Mouse (Mus musculus): ENCODE data around the gene Tsg101. TPM values are rescaled to one million over a fixed set of nuclear protein-coding genes. Genes with fewer than 3 reads are reported as not detected.

Gene Tsg101
- polyA plus RNA-seq, 1 experiment from 2014 or later = 341 TPM

DNA sequence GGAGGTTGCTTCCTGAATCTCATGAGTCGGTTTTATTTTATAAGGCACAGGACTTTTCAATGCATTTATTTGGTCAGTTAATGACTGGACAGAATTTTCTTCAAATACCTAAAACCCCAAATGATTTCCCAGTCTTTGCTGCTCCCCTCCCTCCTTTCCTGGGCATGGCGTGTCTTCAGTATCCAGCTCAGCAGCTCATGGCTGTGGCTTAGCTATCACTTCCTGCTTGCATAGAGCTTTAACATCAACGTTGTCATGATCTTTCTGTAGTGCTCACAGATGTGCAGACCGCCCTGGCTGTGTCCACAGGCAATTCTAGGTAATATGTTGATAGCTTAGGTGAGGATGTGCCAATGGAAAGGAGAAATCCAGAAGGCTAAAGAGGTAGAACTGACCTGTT lies 47.8 kb downstream of the Tsg101 start:
- no peaks in the 10 kb centered on the region for H3K27me3 ChIP-seq (ENCODE audit: control insufficient read depth, insufficient read depth, low read length)
- no peak overlapping the region for H3K27ac ChIP-seq (replicated peaks; ENCODE audit: low read depth, low read length)
- no peak overlapping the region for H3K4me3 ChIP-seq (ENCODE audit: low read depth, low read length)
- no peak overlapping the region for H3K4me2 ChIP-seq (ENCODE audit: low read depth, low read length)
- no peaks in the 10 kb centered on the region for H3K4me1 ChIP-seq (ENCODE audit: control insufficient read depth, insufficient read depth, low read length)
- DNase-seq (ENCODE audit: low spot score) (no peak), ATAC-seq (replicated peaks; ENCODE audit: insufficient number of reproducible peaks, low FRiP score, low TSS enrichment, low read depth) (no peak)
- no peak overlapping the region for H3K9ac ChIP-seq (replicated peaks; ENCODE audit: low read length)
- no peaks in the 10 kb centered on the region for H3K36me3 ChIP-seq (replicated peaks; ENCODE audit: control insufficient read depth, insufficient read depth, low read depth, low read length)
- H3K9me3 ChIP-seq (replicated peaks; ENCODE audit: control insufficient read depth, low read length) = no peaks in the 10 kb centered on the region
- WGBS = 76% methylated on average over 4 of the region's 4 CpGs

- Histone ChIP-seq H3K4me2 (ENCODE audit: low read depth, low read length) (no peak within 1 kb of the TSS), H3K9ac (replicated peaks; ENCODE audit: low read length) (no peak within 1 kb of the TSS), H3K27me3 (ENCODE audit: control insufficient read depth, insufficient read depth, low read length) (no peaks in the 10 kb centered on the region), H3K4me3 (ENCODE audit: low read depth, low read length) (no peak within 1 kb of the TSS), H3K9me3 (replicated peaks; ENCODE audit: control insufficient read depth, low read length) (no peaks in the 10 kb centered on the region), H3K36me3 (replicated peaks; ENCODE audit: control insufficient read depth, insufficient read depth, low read depth, low read length) (no peaks in the 10 kb centered on the region), H3K27ac (replicated peaks; ENCODE audit: low read depth, low read length) (no peak within 1 kb of the TSS), H3K4me1 (ENCODE audit: control insufficient read depth, insufficient read depth, low read length) (no peaks in the 10 kb centered on the region)
- 36% methylated on average over 10 of the region's 10 CpGs for WGBS
- no peak for DNase-seq (ENCODE audit: low spot score)
- ATAC-seq (replicated peaks; ENCODE audit: insufficient number of reproducible peaks, low FRiP score, low TSS enrichment, low read depth) = no peak
Observed at GRCm38 (mm10) chr7:46860996-46861395, 58.8 kb downstream of the Tsg101 start, which contains the start of gene Ldhc. Gene Ldhc, plus strand, starts transcription at chr7:46861203.

- 67% methylated on average over 6 of the region's 6 CpGs for WGBS
- no peaks in the 10 kb centered on the region; the same call in 1 of the 2 replicates for H3K36me3 ChIP-seq (replicated peaks; ENCODE audit: control insufficient read depth, insufficient read depth, low read depth, low read length)
- H3K4me1 ChIP-seq (ENCODE audit: control insufficient read depth, insufficient read depth, low read length) = no peaks in the 10 kb centered on the region
- DNase-seq (ENCODE audit: low spot score) (no peak), ATAC-seq (replicated peaks; ENCODE audit: insufficient number of reproducible peaks, low FRiP score, low TSS enrichment, low read depth) (no peak)
- no peak overlapping the region for H3K27ac ChIP-seq (replicated peaks; ENCODE audit: low read depth, low read length)
- H3K4me3 ChIP-seq (ENCODE audit: low read depth, low read length) = no peak overlapping the region
- H3K27me3 ChIP-seq (ENCODE audit: control insufficient read depth, insufficient read depth, low read length) = no peaks in the 10 kb centered on the region
- no peaks in the 10 kb centered on the region for H3K9me3 ChIP-seq (replicated peaks; ENCODE audit: control insufficient read depth, low read length)
- no peak overlapping the region for H3K9ac ChIP-seq (replicated peaks; ENCODE audit: low read length)
- no peak overlapping the region for H3K4me2 ChIP-seq (ENCODE audit: low read depth, low read length)
Observed at GRCm38 (mm10) chr7:46859031-46859430, 60.7 kb downstream of the Tsg101 start.

DNA sequence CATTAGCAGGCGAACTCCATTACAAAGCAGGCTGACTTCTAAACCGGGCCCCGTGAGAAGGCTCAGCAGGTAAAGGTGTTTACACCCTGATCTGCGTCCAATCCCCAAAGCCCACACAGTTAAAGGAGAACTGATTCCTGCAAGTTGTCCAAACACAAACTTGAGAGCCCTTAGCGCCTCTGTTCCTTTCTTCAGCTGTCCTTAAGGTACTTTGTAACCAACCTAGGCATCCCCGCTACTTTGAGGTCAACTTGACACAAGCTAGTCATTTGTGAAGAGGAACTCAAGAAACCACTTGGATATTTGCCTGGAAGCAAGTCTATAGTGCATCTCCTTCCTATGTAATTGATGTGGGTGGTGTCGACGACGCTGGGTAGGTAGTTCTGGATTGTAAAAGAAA lies 62.3 kb downstream of the Tsg101 start:
- Histone ChIP-seq H3K9me3 (replicated peaks; ENCODE audit: control insufficient read depth, low read length) (no peaks in the 10 kb centered on the region), H3K36me3 (replicated peaks; ENCODE audit: control insufficient read depth, insufficient read depth, low read depth, low read length) (no peaks in the 10 kb centered on the region; the same call in 1 of the 2 replicates), H3K27ac (replicated peaks; ENCODE audit: low read depth, low read length) (no peak overlapping the region), H3K4me2 (ENCODE audit: low read depth, low read length) (no peak overlapping the region), H3K9ac (replicated peaks; ENCODE audit: low read length) (no peak overlapping the region), H3K4me3 (ENCODE audit: low read depth, low read length) (no peak overlapping the region), H3K4me1 (ENCODE audit: control insufficient read depth, insufficient read depth, low read length) (no peaks in the 10 kb centered on the region), H3K27me3 (ENCODE audit: control insufficient read depth, insufficient read depth, low read length) (no peaks in the 10 kb centered on the region)
- ATAC-seq (replicated peaks; ENCODE audit: insufficient number of reproducible peaks, low FRiP score, low TSS enrichment, low read depth) (no peak), DNase-seq (ENCODE audit: low spot score) (no peak)
- 77% methylated on average over 9 of the region's 9 CpGs for WGBS

- Histone ChIP-seq H3K27me3 (ENCODE audit: control insufficient read depth, insufficient read depth, low read length) (no peaks in the 10 kb centered on the region), H3K9ac (replicated peaks; ENCODE audit: low read length) (no peak overlapping the region), H3K9me3 (replicated peaks; ENCODE audit: control insufficient read depth, low read length) (no peaks in the 10 kb centered on the region), H3K36me3 (replicated peaks; ENCODE audit: control insufficient read depth, insufficient read depth, low read depth, low read length) (peaks cover 4% of the 10 kb centered on the region), H3K4me3 (ENCODE audit: low read depth, low read length) (no peak overlapping the region), H3K4me2 (ENCODE audit: low read depth, low read length) (no peak overlapping the region), H3K4me1 (ENCODE audit: control insufficient read depth, insufficient read depth, low read length) (no peaks in the 10 kb centered on the region), H3K27ac (replicated peaks; ENCODE audit: low read depth, low read length) (no peak overlapping the region)
- DNase-seq (ENCODE audit: low spot score) (no peak), ATAC-seq (replicated peaks; ENCODE audit: insufficient number of reproducible peaks, low FRiP score, low TSS enrichment, low read depth) (no peak)
- WGBS = 69% methylated on average over 7 of the region's 7 CpGs
Observed at GRCm38 (mm10) chr7:46855866-46856560, 63.8 kb downstream of the Tsg101 start.

DNA sequence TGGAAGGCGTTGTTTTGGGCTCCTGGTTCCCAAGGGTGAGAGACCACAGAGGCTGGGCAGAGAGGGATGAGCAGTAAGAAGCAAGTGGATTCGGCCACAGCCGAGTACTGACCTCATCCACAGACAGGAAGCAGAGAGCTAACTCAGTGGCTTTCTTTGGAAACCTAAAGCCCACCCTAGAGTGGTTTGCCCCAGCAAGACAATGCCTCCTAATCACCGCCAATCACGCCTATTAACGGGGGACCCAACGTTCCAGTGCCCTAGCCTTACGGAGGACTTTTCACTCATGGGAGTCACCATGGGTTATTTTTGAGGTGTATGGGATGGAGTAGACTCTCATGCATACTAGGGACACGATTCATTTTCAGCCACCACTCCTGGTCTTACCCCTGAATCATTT lies 66.4 kb downstream of the Tsg101 start:
- Histone ChIP-seq H3K27me3 (ENCODE audit: control insufficient read depth, insufficient read depth, low read length) (no peaks in the 10 kb centered on the region), H3K36me3 (replicated peaks; ENCODE audit: control insufficient read depth, insufficient read depth, low read depth, low read length) (peaks cover 4% of the 10 kb centered on the region), H3K9me3 (replicated peaks; ENCODE audit: control insufficient read depth, low read length) (no peaks in the 10 kb centered on the region), H3K4me2 (ENCODE audit: low read depth, low read length) (no peak overlapping the region), H3K27ac (replicated peaks; ENCODE audit: low read depth, low read length) (no peak overlapping the region), H3K4me1 (ENCODE audit: control insufficient read depth, insufficient read depth, low read length) (no peaks in the 10 kb centered on the region), H3K9ac (replicated peaks; ENCODE audit: low read length) (no peak overlapping the region), H3K4me3 (ENCODE audit: low read depth, low read length) (no peak overlapping the region)
- ATAC-seq (replicated peaks; ENCODE audit: insufficient number of reproducible peaks, low FRiP score, low TSS enrichment, low read depth) = no peak
- DNase-seq (ENCODE audit: low spot score) = no peak
- 90% methylated on average over 9 of the region's 9 CpGs for WGBS

DNA sequence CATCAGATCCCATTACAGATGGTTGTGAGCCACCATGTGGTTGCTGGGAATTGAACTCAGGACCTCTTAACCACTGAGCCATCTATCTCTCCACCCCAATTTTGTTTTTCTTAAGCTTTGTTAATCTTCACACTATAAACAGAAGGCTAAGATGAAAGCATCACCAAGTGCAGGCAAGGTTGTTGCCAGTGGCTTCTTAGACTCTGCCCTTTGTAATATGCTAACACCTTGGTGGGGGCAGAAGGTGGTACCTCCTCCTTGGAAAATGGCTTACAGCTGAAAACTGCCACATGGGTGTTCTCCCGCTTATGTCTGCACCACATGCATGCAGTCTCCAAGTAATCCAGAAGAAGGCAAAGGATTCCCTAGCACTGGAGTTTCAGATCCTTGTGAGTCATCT lies 67.1 kb downstream of the Tsg101 start:
- no peak overlapping the region for H3K4me3 ChIP-seq (ENCODE audit: low read depth, low read length)
- H3K36me3 ChIP-seq (replicated peaks; ENCODE audit: control insufficient read depth, insufficient read depth, low read depth, low read length) = peaks cover 4% of the 10 kb centered on the region
- no peak overlapping the region for H3K27ac ChIP-seq (replicated peaks; ENCODE audit: low read depth, low read length)
- DNase-seq (ENCODE audit: low spot score) (no peak), ATAC-seq (replicated peaks; ENCODE audit: insufficient number of reproducible peaks, low FRiP score, low TSS enrichment, low read depth) (no peak)
- no peaks in the 10 kb centered on the region for H3K4me1 ChIP-seq (ENCODE audit: control insufficient read depth, insufficient read depth, low read length)
- no peak overlapping the region for H3K9ac ChIP-seq (replicated peaks; ENCODE audit: low read length)
- H3K27me3 ChIP-seq (ENCODE audit: control insufficient read depth, insufficient read depth, low read length) = no peaks in the 10 kb centered on the region
- 93% methylated on average over 1 of the region's 1 CpGs for WGBS
- no peak overlapping the region for H3K4me2 ChIP-seq (ENCODE audit: low read depth, low read length)
- H3K9me3 ChIP-seq (replicated peaks; ENCODE audit: control insufficient read depth, low read length) = no peaks in the 10 kb centered on the region

GRCm38 (mm10) chr7:46851026-46851425 lies 68.7 kb downstream of the Tsg101 start:
- no peaks in the 10 kb centered on the region for H3K4me1 ChIP-seq (ENCODE audit: control insufficient read depth, insufficient read depth, low read length)
- no peak overlapping the region for H3K9ac ChIP-seq (replicated peaks; ENCODE audit: low read length)
- no peak overlapping the region for H3K4me2 ChIP-seq (ENCODE audit: low read depth, low read length)
- no peak overlapping the region for H3K4me3 ChIP-seq (ENCODE audit: low read depth, low read length)
- no peaks in the 10 kb centered on the region for H3K9me3 ChIP-seq (replicated peaks; ENCODE audit: control insufficient read depth, low read length)
- H3K27ac ChIP-seq (replicated peaks; ENCODE audit: low read depth, low read length) = no peak overlapping the region
- no peaks in the 10 kb centered on the region for H3K27me3 ChIP-seq (ENCODE audit: control insufficient read depth, insufficient read depth, low read length)
- 79% methylated on average over 7 of the region's 7 CpGs for WGBS
- peaks cover 4% of the 10 kb centered on the region for H3K36me3 ChIP-seq (replicated peaks; ENCODE audit: control insufficient read depth, insufficient read depth, low read depth, low read length)
- no peak for DNase-seq (ENCODE audit: low spot score)
- no peak for ATAC-seq (replicated peaks; ENCODE audit: insufficient number of reproducible peaks, low FRiP score, low TSS enrichment, low read depth)
